Mouse (Mus musculus) thymus, postnatal 10 days (tissue): ENCODE measurements around the gene Ccdc106.
A peak's percentile ranks its signal among the peaks of the same experiment; 100 is the strongest.
"Not testable (repeated sequence)": the region's sequence is repeated elsewhere in the genome, so short reads cannot be mapped to it uniquely, and the experiment has no call there.

ENCODE experiments used
- DNase-seq, 2 experiments: peaks; one replicate each; pipeline ENCODE4 v3.0.0; 2021; ENCODE audit warnings: low spot score in 2 of 2

Gene Ccdc106

DNA sequence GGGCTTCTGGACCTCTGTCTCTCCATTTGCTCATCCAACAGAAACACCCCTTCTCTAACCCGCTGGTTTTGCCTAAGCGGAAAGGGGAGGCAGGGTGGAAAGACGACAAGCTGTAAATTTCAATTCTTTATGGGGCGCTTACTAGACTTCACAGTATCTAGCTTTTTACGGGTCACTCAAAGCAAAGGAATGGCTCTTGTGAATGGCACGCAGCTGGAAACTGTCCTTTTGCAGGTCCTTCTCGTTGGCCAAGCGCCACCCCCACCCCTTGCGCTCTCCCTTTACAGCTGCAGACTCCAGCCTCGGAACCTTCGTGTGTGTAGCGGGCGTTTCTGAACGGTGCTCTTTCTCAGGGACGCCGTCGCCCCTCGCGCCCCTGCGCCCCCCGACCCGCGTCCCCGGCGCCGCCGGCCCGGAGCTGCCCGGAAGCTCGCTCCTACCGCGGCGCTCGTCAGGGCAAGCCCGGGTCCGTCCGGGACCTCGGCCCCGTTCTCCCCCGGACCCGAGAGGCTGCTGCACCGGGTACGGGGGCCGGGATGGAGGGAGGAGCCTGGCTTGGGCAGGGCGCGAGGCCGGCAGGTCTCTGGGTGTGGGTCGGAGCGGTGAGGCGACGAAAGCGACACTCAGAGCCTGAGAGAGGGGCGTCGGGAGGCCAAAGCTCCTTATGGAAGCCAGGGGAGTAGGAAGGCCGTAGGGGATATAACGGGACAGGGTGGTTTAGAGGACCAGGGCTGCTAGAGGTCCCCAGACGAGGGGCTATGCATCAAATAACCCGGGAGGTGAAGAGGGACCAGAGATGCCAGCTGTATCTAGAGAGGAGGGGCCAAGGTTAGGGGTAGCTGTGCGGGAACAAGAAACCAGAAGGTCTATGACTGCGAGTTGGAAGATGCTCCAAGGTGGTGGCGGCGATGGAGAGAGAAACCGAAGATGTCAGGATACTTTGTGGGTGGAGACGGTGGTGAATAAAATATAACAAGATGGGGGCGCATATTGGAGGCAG lies 31.1 kb downstream of the Ccdc106 start, which contains the start of gene Zfp580:
Gene Zfp580, plus strand, starts transcription at position 346 of the 1,000 bp plus-strand sequence.
- peak; percentile 32 to 63 for DNase-seq

- DNase-seq, result no peak
These were observed 32.1 kb downstream of the Ccdc106 start for GRCm38 (mm10) chr7:5052438-5052837.

GRCm38 (mm10) chr7:5052931-5053343 lies 32.6 kb downstream of the Ccdc106 start:
- no peak for DNase-seq

- DNase-seq, result no peak
These were observed 33.3 kb downstream of the Ccdc106 start for GRCm38 (mm10) chr7:5053456-5054179.

DNA sequence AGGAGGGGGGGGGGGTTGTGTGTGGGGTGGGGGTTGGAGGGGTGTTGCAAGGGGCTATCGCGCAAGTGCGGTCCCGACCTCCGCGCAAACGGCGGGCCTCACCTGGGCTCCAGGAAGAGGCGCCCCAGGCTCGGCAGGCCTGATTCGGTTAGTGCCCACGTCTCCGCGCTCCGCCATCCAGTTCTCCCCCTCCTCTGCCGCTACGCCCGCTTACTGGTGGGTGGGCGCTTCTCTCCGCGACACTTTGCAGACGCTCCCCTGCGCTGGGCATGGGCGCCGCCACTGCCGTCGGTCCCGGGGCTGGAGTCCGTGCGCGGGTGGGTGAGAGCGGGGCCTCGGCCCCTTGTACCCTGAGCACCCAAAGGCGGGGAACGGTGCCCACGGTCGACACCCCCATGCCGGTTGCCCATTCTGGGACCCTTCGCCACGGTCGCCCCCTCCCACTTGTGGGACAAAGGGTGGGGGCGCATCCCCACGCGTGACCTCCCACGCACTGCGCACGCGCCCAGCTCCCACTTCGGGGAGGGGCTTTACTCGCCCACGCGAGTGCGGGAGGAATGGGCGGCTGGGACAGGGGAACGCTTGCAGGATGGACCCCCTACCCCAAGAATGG lies 36.4 kb downstream of the Ccdc106 start:
- no peak for DNase-seq

- no peak for DNase-seq
These were observed 37.0 kb downstream of the Ccdc106 start for GRCm38 (mm10) chr7:5057381-5057780.

DNA sequence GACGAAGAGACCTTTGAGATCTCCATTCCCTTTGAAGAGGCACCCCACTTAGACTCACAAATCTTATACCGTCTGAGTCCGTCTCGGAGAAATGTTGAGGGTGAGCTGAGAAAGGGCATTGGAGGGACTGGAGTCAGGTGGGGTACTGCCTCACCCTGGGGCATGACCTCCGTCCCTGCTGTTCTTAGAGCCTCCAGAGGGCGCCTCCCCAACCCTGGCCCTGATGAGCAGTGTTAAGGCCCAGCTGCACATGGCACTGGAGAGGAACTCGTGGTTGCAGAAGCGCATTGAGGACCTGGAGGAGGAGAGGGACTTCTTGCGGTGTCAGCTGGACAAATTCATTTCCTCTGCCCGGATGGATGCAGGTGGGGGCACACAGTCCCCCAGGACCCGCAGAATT lies 37.5 kb downstream of the Ccdc106 start:
- peak in 1 of 2 experiments; percentile 37 for DNase-seq

- DNase-seq, result no peak
These were observed 38.3 kb downstream of the Ccdc106 start for GRCm38 (mm10) chr7:5058631-5059030.

DNA sequence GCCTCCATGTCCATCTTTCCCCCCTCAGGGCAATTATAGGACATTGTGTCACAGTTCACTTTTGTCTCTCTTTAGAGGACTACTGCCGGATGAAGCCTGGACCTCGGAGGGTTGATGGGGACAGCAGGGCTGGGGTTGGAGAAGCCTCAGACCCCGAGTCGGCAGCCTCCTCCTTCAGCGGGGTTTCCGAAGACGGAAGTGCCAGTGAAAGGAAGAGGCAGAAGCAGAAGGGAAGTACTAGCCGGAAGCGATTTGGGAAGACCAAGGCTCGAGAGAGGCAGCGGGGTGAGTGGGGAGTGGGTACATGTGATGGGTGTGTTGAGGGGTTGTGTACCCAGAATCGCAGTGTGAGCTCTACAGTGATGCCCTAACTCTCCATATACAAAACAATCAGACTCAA lies 39.1 kb downstream of the Ccdc106 start:
- DNase-seq, result no peak

DNA sequence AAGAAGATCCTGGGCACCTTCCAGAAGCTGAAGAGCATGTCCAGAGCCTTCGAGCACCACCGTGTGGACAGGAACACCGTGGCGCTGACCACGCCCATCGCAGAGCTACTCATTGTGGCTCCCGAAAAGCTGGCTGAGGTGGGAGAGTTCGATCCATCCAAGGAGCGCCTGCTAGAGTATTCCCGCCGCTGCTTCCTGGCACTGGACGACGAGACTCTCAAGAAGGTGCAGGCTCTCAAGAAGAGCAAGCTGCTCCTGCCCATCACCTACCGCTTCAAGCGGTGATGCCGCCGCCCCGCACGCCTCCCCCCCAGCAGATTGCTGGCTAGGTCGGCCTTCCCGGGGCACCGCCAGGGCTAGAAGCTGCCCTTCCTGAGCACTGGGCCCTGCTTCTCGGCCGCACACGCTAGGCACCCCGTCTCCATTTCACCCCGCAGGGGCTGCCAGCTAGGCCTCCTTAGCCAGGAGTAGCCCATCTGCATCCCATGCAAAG lies 39.9 kb downstream of the Ccdc106 start:
- DNase-seq, result peak; percentile 51 to 64

DNA sequence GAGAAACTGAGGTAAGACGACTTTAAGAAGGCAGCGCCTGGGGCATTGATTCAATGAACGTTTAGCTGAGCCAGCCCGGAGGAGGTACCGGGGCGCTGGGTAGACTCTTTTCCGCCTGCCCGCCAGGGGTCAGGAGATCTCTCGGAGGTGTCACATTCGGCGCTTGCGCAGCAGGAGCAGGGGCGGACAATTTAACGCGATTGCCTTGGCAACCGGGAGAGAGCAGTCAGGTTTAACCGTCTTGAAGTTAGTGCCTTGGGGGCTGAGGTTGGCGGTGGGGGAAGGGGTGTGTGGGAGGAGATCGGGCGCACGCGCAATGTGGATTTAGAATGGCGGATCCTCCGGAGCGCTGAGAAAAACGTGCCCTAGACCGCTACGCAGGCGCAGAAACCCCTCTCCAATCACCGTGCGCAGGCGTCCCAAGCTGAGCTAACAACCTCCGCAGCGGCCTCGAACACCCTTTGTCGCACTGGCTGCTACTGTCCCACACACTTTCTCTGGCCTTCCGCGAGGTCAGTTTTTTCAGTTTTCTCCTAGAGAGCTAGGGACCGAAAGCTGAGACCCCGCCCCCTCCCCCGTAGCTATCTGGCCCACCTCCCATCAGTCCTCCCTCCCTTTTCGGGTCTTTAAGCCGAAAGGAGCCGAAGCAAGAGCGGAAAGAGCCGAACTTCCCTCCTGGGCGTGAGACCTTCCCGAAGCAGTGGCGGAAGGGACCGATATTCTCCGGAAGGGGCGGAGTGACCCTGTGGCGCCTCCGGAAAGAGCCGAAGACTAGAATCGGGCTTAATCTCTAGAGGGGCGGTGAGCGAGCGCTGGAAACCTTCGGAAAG lies 40.8 kb downstream of the Ccdc106 start:
- DNase-seq, result peak; percentile 97 to 99

DNA sequence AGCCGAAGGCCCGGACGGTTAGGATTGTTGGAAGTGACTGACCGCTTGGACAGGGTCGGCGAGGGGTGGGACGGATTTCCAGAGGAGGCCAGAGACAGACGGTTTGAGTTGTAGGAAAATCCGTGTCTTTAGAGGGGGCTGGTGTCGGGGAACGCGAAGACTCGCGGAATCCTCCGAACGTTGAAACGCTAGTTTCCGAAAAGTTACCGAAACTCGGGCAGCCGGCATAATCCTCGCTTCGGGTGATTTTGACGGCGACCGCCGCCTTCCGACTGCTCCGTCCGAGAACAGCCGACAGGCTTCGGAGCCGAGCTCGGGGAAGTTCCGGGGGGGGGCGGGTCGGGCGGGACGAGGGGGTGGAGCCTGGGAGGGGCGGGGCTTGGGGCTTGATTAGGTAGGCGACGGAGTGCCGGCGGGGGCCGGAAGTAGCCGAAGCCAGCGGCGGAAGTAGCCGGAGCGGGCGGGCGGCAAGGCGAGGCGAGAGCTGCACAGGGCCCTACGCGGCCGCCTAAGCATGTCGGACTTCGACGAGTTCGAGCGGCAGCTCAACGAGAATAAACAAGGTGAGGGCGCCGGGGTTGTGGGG lies 41.5 kb downstream of the Ccdc106 start, which contains the start of gene U2af2:
Gene U2af2, plus strand, starts transcription at position 370 of the 586 bp plus-strand sequence.
- DNase-seq, result peak; percentile 92 to 95

- DNase-seq, result peak; percentile 68 to 69
These were observed 42.1 kb downstream of the Ccdc106 start for GRCm38 (mm10) chr7:5062360-5063001.

- DNase-seq, result no peak
These were observed 44.5 kb downstream of the Ccdc106 start for GRCm38 (mm10) chr7:5064886-5065285.

DNA sequence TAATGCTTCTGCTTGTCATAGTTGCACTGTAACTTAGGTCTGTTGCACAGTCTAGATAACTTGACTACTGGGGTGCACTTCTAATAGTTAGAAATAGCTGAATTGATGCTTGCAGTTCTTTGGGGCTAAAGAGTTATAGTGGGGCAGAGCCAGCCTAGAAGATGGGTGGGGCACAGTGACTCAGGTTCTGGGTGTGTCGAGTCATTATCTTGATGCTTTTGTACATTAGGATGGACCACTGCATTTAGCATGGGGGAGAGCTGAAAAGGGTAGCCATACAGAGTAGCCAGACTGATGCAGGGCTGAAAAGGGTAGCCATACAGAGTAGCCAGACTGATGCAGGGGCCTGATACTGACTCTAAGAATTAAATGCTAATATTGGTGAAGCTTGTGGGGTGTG lies 53.2 kb downstream of the Ccdc106 start:
- no peak for DNase-seq

GRCm38 (mm10) chr7:5074984-5075383 lies 54.6 kb downstream of the Ccdc106 start:
- no peak for DNase-seq

- DNase-seq, result no peak
These were observed 56.6 kb downstream of the Ccdc106 start for GRCm38 (mm10) chr7:5076931-5077330.

GRCm38 (mm10) chr7:5079365-5080009 lies 59.1 kb downstream of the Ccdc106 start:
- not testable (repeated sequence) for DNase-seq

DNA sequence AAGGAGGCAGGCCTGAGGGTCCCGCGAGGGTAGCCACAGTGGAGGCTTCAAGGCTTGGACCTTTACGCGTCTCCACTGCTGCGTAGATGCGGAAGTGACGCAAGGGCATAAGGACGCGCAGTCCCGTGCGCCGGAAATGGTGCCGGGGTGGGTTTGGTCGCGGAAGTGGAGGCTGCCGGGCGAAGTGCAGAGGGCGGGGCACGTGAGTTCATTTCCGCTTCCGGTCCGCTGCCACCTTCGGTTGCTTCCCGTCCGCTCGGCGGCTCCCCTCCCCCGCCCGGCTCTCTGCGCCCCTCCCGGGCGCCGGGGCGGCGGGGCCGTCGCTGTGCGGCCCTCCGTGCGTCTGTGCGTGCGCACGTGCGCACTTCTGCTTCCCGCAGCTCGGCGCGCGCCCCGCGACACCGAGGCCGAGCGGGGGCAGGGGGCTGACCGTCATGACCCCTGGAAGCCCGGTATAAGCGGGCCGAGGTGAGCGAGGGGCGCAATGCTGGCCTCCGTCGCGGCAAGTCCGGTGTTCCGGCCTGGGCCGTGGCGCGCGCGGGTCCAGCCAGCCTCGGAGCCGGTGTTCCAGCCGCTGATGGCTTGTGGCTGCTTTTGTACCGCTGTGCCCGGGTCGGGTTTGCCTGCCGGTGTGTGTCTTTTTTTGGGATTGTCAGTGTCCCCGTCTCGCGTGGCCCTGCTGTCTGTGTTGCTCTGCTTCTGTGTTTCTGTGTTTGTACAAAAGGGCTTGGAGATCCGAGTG lies 59.8 kb downstream of the Ccdc106 start, which contains the start of gene Epn1:
Gene Epn1, plus strand, starts transcription at position 226 of the 742 bp plus-strand sequence.
- peak; percentile 93 to 97 for DNase-seq
